Mouse (Mus musculus) monocyte, adult 5-6 weeks (primary cell): ENCODE results near the gene Ube2q2. TPM values are rescaled to one million over a fixed set of nuclear protein-coding genes. Genes with fewer than 3 reads are reported as not detected.

Experiments used
- ATAC-seq: fragments of 153-309, 156-312 bp; replicated peaks from 2 replicates; pipeline ENCODE4 v1.8.0; 2017; ENCODE audit warnings: mild to moderate bottlenecking; ENCODE audit not compliant: low TSS enrichment, insufficient number of reproducible peaks, severe bottlenecking, poor library complexity, low FRiP score
- total RNA-seq: library from RNA; stranded (forward); fragments of 200-1000, 200-491, 200-594 nt; gene quantifications from 3 replicates; pipeline ENCODE4 v1.2.3, GENCODE M21; 2017

Gene Ube2q2
- total RNA-seq, 1 experiment from 2014 or later = 49.5 TPM

GRCm38 (mm10) chr9:55152935-55153334 is 4.3 kb downstream of the Ube2q2 start:
- no peak for ATAC-seq

GRCm38 (mm10) chr9:55170655-55171412 is 22.2 kb downstream of the Ube2q2 start:
- ATAC-seq = no peak

- no peak for ATAC-seq
These were observed 23.6 kb downstream of the Ube2q2 start for GRCm38 (mm10) chr9:55172195-55172685.

GRCm38 (mm10) chr9:55174235-55174634 is 25.6 kb downstream of the Ube2q2 start:
- no peak for ATAC-seq

- ATAC-seq = no peak
These were observed 47.2 kb downstream of the Ube2q2 start for GRCm38 (mm10) chr9:55195876-55196275.

GRCm38 (mm10) chr9:55198260-55198659 is 49.6 kb downstream of the Ube2q2 start:
- ATAC-seq = no peak

- no peak for ATAC-seq
These were observed 50.7 kb downstream of the Ube2q2 start for GRCm38 (mm10) chr9:55199348-55199747.

GRCm38 (mm10) chr9:55208458-55208789 is 59.8 kb downstream of the Ube2q2 start:
- no peak for ATAC-seq

- peak; percentile 82 for ATAC-seq
These were observed 60.3 kb downstream of the Ube2q2 start, which contains the start of gene Fbxo22 for GRCm38 (mm10) chr9:55208790-55209481. Gene Fbxo22, plus strand, starts transcription at chr9:55208925.

- ATAC-seq = no peak
These were observed 63.0 kb downstream of the Ube2q2 start for GRCm38 (mm10) chr9:55211611-55212010.

GRCm38 (mm10) chr9:55213396-55213795 is 64.7 kb downstream of the Ube2q2 start:
- ATAC-seq = no peak

- ATAC-seq = no peak
These were observed 66.4 kb downstream of the Ube2q2 start for GRCm38 (mm10) chr9:55215056-55215455.

- ATAC-seq = no peak
These were observed 67.0 kb downstream of the Ube2q2 start for GRCm38 (mm10) chr9:55215648-55216047.

GRCm38 (mm10) chr9:55216078-55216477 is 67.4 kb downstream of the Ube2q2 start:
- ATAC-seq = no peak

- no peak for ATAC-seq
These were observed 68.7 kb downstream of the Ube2q2 start for GRCm38 (mm10) chr9:55217381-55217780.

GRCm38 (mm10) chr9:55225165-55225737 is 76.6 kb downstream of the Ube2q2 start:
- ATAC-seq = no peak

- no peak for ATAC-seq
These were observed 77.6 kb downstream of the Ube2q2 start for GRCm38 (mm10) chr9:55226251-55226650.

- no peak for ATAC-seq
These were observed 79.5 kb downstream of the Ube2q2 start for GRCm38 (mm10) chr9:55228149-55228548.

GRCm38 (mm10) chr9:55229010-55229409 is 80.4 kb downstream of the Ube2q2 start:
- no peak for ATAC-seq

- ATAC-seq = no peak
These were observed 82.9 kb downstream of the Ube2q2 start for GRCm38 (mm10) chr9:55231544-55231943.
